ENCODE assay signal across 8 mouse cellular contexts in genomic region chr5:108550207-108550594, GRCm38 (mm10). TPM values are rescaled to one million over a fixed set of nuclear protein-coding genes. Genes with fewer than 3 reads are reported as not detected.
A peak's percentile ranks its signal among the peaks of the same experiment; 100 is the strongest.
DNase-seq lines count a peak whose midpoint lies in the region; ATAC-seq and TF ChIP-seq lines count a peak whose summit lies in the region.

No protein-coding gene starts in this region.

- H3K9ac ChIP-seq in lung, embryonic 15.5 days = no peak overlapping the region
- H3K9ac ChIP-seq in limb, embryonic 11.5 days (ENCODE audit: low read length) = no peak overlapping the region

- H3K4me2 ChIP-seq in lung, embryonic 15.5 days = peak overlapping the region; percentile 52
- peak overlapping the region; percentile 51 for H3K4me2 ChIP-seq in limb, embryonic 11.5 days (ENCODE audit: low read depth, severe bottlenecking)

- peak overlapping the region; percentile 93 for H3K4me3 ChIP-seq in cerebellum, adult 2 months (replicated peaks; ENCODE audit: insufficient read depth, low read depth, low read length)
- peak overlapping the region; percentile 16; the same call in 1 of the 2 replicates for H3K4me3 ChIP-seq in lung, embryonic 15.5 days
- peak overlapping the region; percentile 12; the same call in 1 of the 2 replicates for H3K4me3 ChIP-seq in limb, embryonic 11.5 days (ENCODE audit: low read depth, low read length)

- ATAC-seq in lung, embryonic 15.5 days (ENCODE audit: borderline replicate concordance, extremely low read depth, low FRiP score, low TSS enrichment) = 0 out of 2 replicates have a peak, but pooled peaks have one; percentile 16
- ATAC-seq in limb, embryonic 11.5 days (ENCODE audit: insufficient number of reproducible peaks, low FRiP score, low TSS enrichment, low read depth) = no peak

- no peak for TF ChIP-seq POLR2A in cerebellum, adult 2 months (IDR thresholded peaks at IDR 0.05; ENCODE audit: borderline replicate concordance, insufficient read depth, low read length)

- no peak for TF ChIP-seq CTCF in cerebellum, adult 2 months (IDR thresholded peaks at IDR 0.05; ENCODE audit: borderline replicate concordance, insufficient read depth, low read depth, low read length)

- peak overlapping the region; percentile 65 for H3K27ac ChIP-seq in cerebellum, adult 2 months (ENCODE audit: insufficient read depth, low read length)
- no peak overlapping the region for H3K27ac ChIP-seq in lung, embryonic 15.5 days
- H3K27ac ChIP-seq in limb, embryonic 11.5 days (replicated peaks; ENCODE audit: low read depth, low read length) = no peak overlapping the region

- 2% methylated on average over 16 of the region's 16 CpGs for WGBS in cerebellum, adult 2 months
- 1% methylated on average over 16 of the region's 16 CpGs for WGBS in lung, embryonic 15.5 days
- 1% methylated on average over 16 of the region's 16 CpGs for WGBS in limb, embryonic 11.5 days

- no peaks in the 10 kb centered on the region for H3K9me3 ChIP-seq in lung, embryonic 15.5 days
- no peaks in the 10 kb centered on the region for H3K9me3 ChIP-seq in limb, embryonic 11.5 days (ENCODE audit: control insufficient read depth, low read length)

- H3K36me3 ChIP-seq in lung, embryonic 15.5 days = no peaks in the 10 kb centered on the region
- no peaks in the 10 kb centered on the region for H3K36me3 ChIP-seq in limb, embryonic 11.5 days (ENCODE audit: control insufficient read depth, insufficient read depth, low read length)

- no peaks in the 10 kb centered on the region for H3K27me3 ChIP-seq in cerebellum, adult 2 months (ENCODE audit: control insufficient read depth, insufficient read depth, low read length)
- H3K27me3 ChIP-seq in lung, embryonic 15.5 days = peaks cover 31% of the 10 kb centered on the region
- peaks cover 28% of the 10 kb centered on the region for H3K27me3 ChIP-seq in limb, embryonic 11.5 days (ENCODE audit: control insufficient read depth, insufficient read depth, low read length)

- peaks cover 24% of the 10 kb centered on the region for H3K4me1 ChIP-seq in cerebellum, adult 2 months (ENCODE audit: control insufficient read depth, insufficient read depth, low read length)
- peaks cover 9% of the 10 kb centered on the region; the same call in 1 of the 2 replicates for H3K4me1 ChIP-seq in lung, embryonic 15.5 days
- H3K4me1 ChIP-seq in limb, embryonic 11.5 days (ENCODE audit: control insufficient read depth, insufficient read depth, low read length) = 0 out of 2 replicates have a peak, but pooled peaks cover 5% of the 10 kb centered on the region

- no peak for DNase-seq in cerebellum, adult 2 months
- DNase-seq in cerebellum, adult 8-10 months = no peak
- DNase-seq in lung, adult 18-20 months = no peak
- DNase-seq in limb, embryonic 11.5 days (ENCODE audit: low spot score) = no peak
- DNase-seq in right cerebral cortex, postnatal 14 days = peak; percentile 38
- no peak for DNase-seq in ovary, postnatal 10 days (ENCODE audit: low spot score)
- no peak for DNase-seq in spleen, adult 18-20 months

RNA-seq across cellular contexts. Expression of gene Cplx1, which starts 0.4 kb away (rescaled TPM):
- 459 and 564 TPM in 2 replicates for polyA plus RNA-seq in cerebellum, adult 2 months (2012; rRNA removed)
- 0.57 and 0.98 TPM in 2 replicates for polyA plus RNA-seq in lung, embryonic 15.5 days (2015; fragmentation: Nextera tagmentation; extraction: Ambion mirVana)
- polyA plus RNA-seq in limb, embryonic 11.5 days (2014; fragmentation: Nextera tagmentation; extraction: Ambion mirVana) = 0.17 TPM in 1 of 2 replicates, not detected in the other

Comparison
In these comparisons a context has a peak if more than half of its experiments do, and no peak if none do; other contexts are left out.
1. H3K4me3 ChIP-seq: peak in every context shown above with its lines; median percentile 93 in cerebellum, adult 2 months; 16 in lung, embryonic 15.5 days; 12 in limb, embryonic 11.5 days.
2. RNA of gene Cplx1, which starts 0.4 kb away (polyA plus RNA-seq): 459 to 564 TPM in cerebellum, adult 2 months; 0.57 to 0.98 TPM in lung, embryonic 15.5 days and 0.17 TPM in limb, embryonic 11.5 days; every median in the first group is over 100 times any median in the second.